Mouse (Mus musculus) T-cell, adult 2 months (primary cell): Measurements from ENCODE around the gene Dus3l.

Experiments used
- DNase-seq: peaks from one replicate; pipeline ENCODE4 v3.0.0; 2022; ENCODE audit warnings: low spot score

Gene Dus3l

GRCm38 (mm10) chr17:56792588-56792987, 28.0 kb downstream of the Dus3l start:
- DNase-seq: no peak

- DNase-seq: no peak
Observed at GRCm38 (mm10) chr17:56793614-56794319, 29.2 kb downstream of the Dus3l start.

GRCm38 (mm10) chr17:56799276-56799675, 34.7 kb downstream of the Dus3l start:
- DNase-seq: no peak

DNA sequence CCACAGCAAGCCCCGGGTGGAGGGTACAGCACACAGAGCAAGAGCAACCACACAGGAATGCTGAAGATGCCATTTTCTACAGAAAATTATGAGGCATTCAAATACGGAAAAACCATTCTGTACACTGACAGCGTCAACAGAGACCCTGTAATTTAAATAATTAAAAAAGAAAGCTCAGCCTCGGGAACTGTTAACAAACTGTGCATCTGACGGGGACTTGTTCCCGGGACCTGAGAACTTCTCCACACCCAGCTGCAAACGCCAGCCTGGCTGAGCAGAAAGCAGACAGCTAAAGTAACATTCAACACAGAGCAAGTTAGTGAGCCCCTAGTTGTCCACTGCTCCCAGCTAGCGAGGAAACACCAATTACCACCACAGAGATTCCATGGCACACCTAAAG, 37.5 kb downstream of the Dus3l start:
- no peak for DNase-seq

- DNase-seq: no peak
Observed at GRCm38 (mm10) chr17:56804952-56805351, 40.4 kb downstream of the Dus3l start.

DNA sequence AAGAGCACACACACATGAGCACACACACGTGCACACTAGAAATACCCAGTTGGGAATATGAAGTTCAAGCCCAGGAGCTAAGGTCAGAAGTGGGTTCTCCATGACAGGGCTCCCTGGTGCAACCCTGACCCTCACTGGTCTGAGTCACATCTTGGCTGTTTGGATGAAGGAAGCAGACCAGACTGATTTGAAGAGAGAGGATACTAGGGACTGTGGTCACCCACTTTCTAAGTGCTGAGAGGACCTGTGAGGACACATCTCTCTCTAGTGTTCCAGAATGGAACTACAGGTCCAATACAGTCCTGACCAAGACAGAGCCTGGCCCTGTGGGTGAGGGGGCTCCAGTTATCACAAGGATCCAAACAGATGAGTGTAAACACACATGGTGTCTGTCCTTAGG, 41.2 kb downstream of the Dus3l start:
- no peak for DNase-seq

- DNase-seq: peak; percentile 54
Observed at GRCm38 (mm10) chr17:56808518-56808917, 44.0 kb downstream of the Dus3l start.

DNA sequence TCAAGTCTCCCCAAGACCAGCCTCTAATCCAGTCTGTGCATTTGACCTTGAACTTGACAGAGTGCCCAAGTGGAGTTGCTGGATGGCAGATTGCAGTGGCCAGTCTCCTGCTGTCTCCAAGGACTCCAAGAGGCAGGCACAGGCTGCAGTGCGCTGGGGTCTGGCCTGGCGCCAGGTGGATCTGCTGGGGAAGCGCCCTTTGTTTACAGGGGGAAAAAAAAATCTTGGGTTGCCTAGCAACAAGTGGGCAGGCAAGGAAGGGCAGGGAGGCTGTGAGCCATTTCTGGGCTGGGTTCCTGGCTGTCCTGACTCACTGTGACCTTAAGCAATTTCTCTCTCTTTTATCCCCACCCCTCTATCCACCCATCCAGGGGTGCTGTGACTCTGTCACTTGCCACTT, 45.7 kb downstream of the Dus3l start:
- no peak for DNase-seq

GRCm38 (mm10) chr17:56814316-56815056, 49.9 kb downstream of the Dus3l start:
- DNase-seq: peak; percentile 65

- no peak for DNase-seq
Observed at GRCm38 (mm10) chr17:56815057-56815345, 50.4 kb downstream of the Dus3l start.

GRCm38 (mm10) chr17:56818067-56818636, 53.6 kb downstream of the Dus3l start:
- no peak for DNase-seq

- no peak for DNase-seq
Observed at GRCm38 (mm10) chr17:56819032-56819545, 54.5 kb downstream of the Dus3l start.
